Mouse (Mus musculus) hindbrain, postnatal 0 days (tissue): ENCODE results near the gene Zscan5b. TPM values are rescaled to one million over a fixed set of nuclear protein-coding genes. Genes with fewer than 3 reads are reported as not detected.
"Not testable (repeated sequence)": the region's sequence is repeated elsewhere in the genome, so short reads cannot be mapped to it uniquely, and the experiment has no call there.

Experiments used
- ATAC-seq: fragments of 200-750 bp; cut with Nextera tagmentation; 2 replicates; pipeline ENCODE4 v1.8.0; 2017; ENCODE audit warnings: mild to moderate bottlenecking, moderate TSS enrichment, moderate library complexity
- DNase-seq: peaks from one replicate; pipeline ENCODE4 v3.0.0-alpha.2; 2015; ENCODE audit warnings: low spot score
- H3K27ac ChIP-seq: fragments of 300-500 bp; sonication (generic); 2 replicates; pipeline ENCODE4 v1.5.1; 2014; ENCODE audit warnings: mild to moderate bottlenecking
- H3K27me3 ChIP-seq: fragments of 300-500 bp; sonication (generic); 2 replicates; pipeline ENCODE4 v1.6.1; 2014; ENCODE audit warnings: low read length, mixed read lengths; ENCODE audit not compliant: insufficient read depth
- H3K36me3 ChIP-seq: fragments of 300-500 bp; sonication (generic); 2 replicates; pipeline ENCODE4 v1.6.1; 2014; ENCODE audit warnings: low read length, mixed read lengths; ENCODE audit not compliant: insufficient read depth
- H3K4me1 ChIP-seq: fragments of 300-500 bp; sonication (generic); 2 replicates; pipeline ENCODE4 v1.6.1; 2014; ENCODE audit warnings: antibody characterized with exemption, low read length, mixed read lengths; ENCODE audit not compliant: insufficient read depth
- H3K4me2 ChIP-seq: fragments of 300-500 bp; sonication (generic); 2 replicates; pipeline ENCODE4 v1.6.1; 2014; ENCODE audit warnings: low read depth, mild to moderate bottlenecking, low read length, moderate library complexity, mixed read lengths
- H3K4me3 ChIP-seq: fragments of 300-500 bp; sonication (generic); 2 replicates; pipeline ENCODE4 v1.5.1; 2014; ENCODE audit warnings: low read length
- H3K9ac ChIP-seq: fragments of 300-500 bp; sonication (generic); replicated peaks from 2 replicates; pipeline ENCODE4 v1.6.1; 2014; ENCODE audit warnings: mild to moderate bottlenecking, low read length, moderate library complexity, mixed read lengths
- H3K9me3 ChIP-seq: fragments of 300-500 bp; sonication (generic); 2 replicates; pipeline ENCODE4 v1.6.1; 2016; ENCODE audit warnings: low read length, mixed read lengths
- CTCF ChIP-seq: IDR thresholded peaks from 2 replicates; pipeline ENCODE4 v1.5.1; 2016; ENCODE audit warnings: antibody characterized with exemption, control low read depth, low read depth
- WGBS: fragments of 180-500 bp; shearing (Covaris S2); extraction: QIAGEN DNeasy Blood & Tissue Kit; methylation state at CpG from one replicate; pipeline ENCODE4 v1.1.7; 2014; 5-methylcytosine and 5-hydroxymethylcytosine counted together
- polyA plus RNA-seq: library from polyadenylated mRNA; unstranded; fragments of >200 nt; fragmentation: Nextera tagmentation; extraction: Ambion mirVana; gene quantifications from 2 replicates; pipeline ENCODE4 v1.2.1, GENCODE M21; 2015
- total RNA-seq: library from RNA; depleted of rRNA; stranded (reverse); fragments of >200 nt; gene quantifications from 2 replicates; pipeline ENCODE4 v1.2.3, GENCODE M21; 2014

The Zscan5b gene
- total and polyA plus RNA-seq, 2 experiments from 2014 or later, result not detected

GRCm38 (mm10) chr7:6195777-6196176, 26.3 kb upstream of the Zscan5b start:
- H3K27me3 ChIP-seq, result no peaks in the 10 kb centered on the region
- 54% methylated on average over 2 of the region's 2 CpGs for WGBS
- H3K4me2 ChIP-seq, result no peak overlapping the region
- ATAC-seq (no peak), DNase-seq (no peak)
- no peak overlapping the region for H3K27ac ChIP-seq
- no peaks in the 10 kb centered on the region for H3K4me1 ChIP-seq
- no peaks in the 10 kb centered on the region for H3K9me3 ChIP-seq
- H3K4me3 ChIP-seq, result no peak overlapping the region
- no peak overlapping the region for H3K9ac ChIP-seq
- no peaks in the 10 kb centered on the region for H3K36me3 ChIP-seq
- peak; percentile 38 for TF ChIP-seq CTCF

GRCm38 (mm10) chr7:6196790-6197189, 25.3 kb upstream of the Zscan5b start, which contains the start of gene Galp:
TSS of gene Galp (plus strand) at chr7:6197090.
- 61% methylated on average over 3 of the region's 3 CpGs for WGBS
- no peak for TF ChIP-seq CTCF
- no peak for ATAC-seq

GRCm38 (mm10) chr7:6204200-6204599, 17.9 kb upstream of the Zscan5b start:
- Histone ChIP-seq H3K27me3 (no peaks in the 10 kb centered on the region), H3K36me3 (no peaks in the 10 kb centered on the region)
- WGBS, result 84% methylated on average over 3 of the region's 3 CpGs

More at GRCm38 (mm10) chr7:6196790-6197189, 25.3 kb upstream of the Zscan5b start, which contains the start of gene Galp:
- no peaks in the 10 kb centered on the region for H3K36me3 ChIP-seq
- no peaks in the 10 kb centered on the region for H3K4me1 ChIP-seq
- H3K27me3 ChIP-seq, result no peaks in the 10 kb centered on the region
- no peak within 1 kb of the TSS for H3K27ac ChIP-seq
- no peak within 1 kb of the TSS for H3K9ac ChIP-seq
- H3K9me3 ChIP-seq, result no peaks in the 10 kb centered on the region
- H3K4me2 ChIP-seq, result no peak within 1 kb of the TSS
- no peak within 1 kb of the TSS for H3K4me3 ChIP-seq
- no peak for DNase-seq

GRCm38 (mm10) chr7:6213144-6213543, 8.9 kb upstream of the Zscan5b start:
- H3K27ac ChIP-seq, result no peak overlapping the region
- DNase-seq (no peak), ATAC-seq (no peak)
- no peaks in the 10 kb centered on the region for H3K9me3 ChIP-seq
- H3K36me3 ChIP-seq, result no peaks in the 10 kb centered on the region
- no peak overlapping the region for H3K4me3 ChIP-seq
- no peak overlapping the region for H3K4me2 ChIP-seq
- no peak overlapping the region for H3K9ac ChIP-seq
- peak; percentile 42 for TF ChIP-seq CTCF
- WGBS, result 51% methylated on average over 5 of the region's 5 CpGs
- H3K27me3 ChIP-seq, result no peaks in the 10 kb centered on the region
- no peaks in the 10 kb centered on the region for H3K4me1 ChIP-seq

More at GRCm38 (mm10) chr7:6204200-6204599, 17.9 kb upstream of the Zscan5b start:
- Histone ChIP-seq H3K9me3 (no peaks in the 10 kb centered on the region), H3K4me1 (no peaks in the 10 kb centered on the region), H3K4me3 (no peak overlapping the region), H3K27ac (no peak overlapping the region), H3K4me2 (no peak overlapping the region), H3K9ac (no peak overlapping the region)
- no peak for TF ChIP-seq CTCF
- DNase-seq, result no peak
- no peak for ATAC-seq

- H3K9ac ChIP-seq, H3K36me3 ChIP-seq, DNase-seq, H3K9me3 ChIP-seq, H3K4me3 ChIP-seq, H3K27ac ChIP-seq, H3K27me3 ChIP-seq, ATAC-seq, H3K4me2 ChIP-seq, H3K4me1 ChIP-seq: not testable (repeated sequence)
- 84% methylated on average over 4 of the region's 4 CpGs for WGBS
Observed at GRCm38 (mm10) chr7:6214691-6215090, 7.4 kb upstream of the Zscan5b start.

- no peaks in the 10 kb centered on the region for H3K9me3 ChIP-seq
- no peaks in the 10 kb centered on the region for H3K36me3 ChIP-seq
- ATAC-seq (no peak), DNase-seq (no peak)
- H3K27ac ChIP-seq, result no peak overlapping the region
- no peaks in the 10 kb centered on the region for H3K27me3 ChIP-seq
- TF ChIP-seq CTCF, result no peak
- no peaks in the 10 kb centered on the region for H3K4me1 ChIP-seq
- no peak overlapping the region for H3K9ac ChIP-seq
- H3K4me3 ChIP-seq, result no peak overlapping the region
- WGBS, result 38% methylated on average over 3 of the region's 3 CpGs
- no peak overlapping the region for H3K4me2 ChIP-seq
Observed at GRCm38 (mm10) chr7:6220147-6220546, 1.9 kb upstream of the Zscan5b start.

- WGBS, result 62% methylated on average over 8 of the region's 8 CpGs
- peak; percentile 11 for DNase-seq
- TF ChIP-seq CTCF, result peak; percentile 30
Observed at GRCm38 (mm10) chr7:6228491-6228890, 6.4 kb downstream of the Zscan5b start.

More at GRCm38 (mm10) chr7:6228491-6228890, 6.4 kb downstream of the Zscan5b start:
- not testable (repeated sequence) for H3K4me2 ChIP-seq, H3K9ac ChIP-seq, H3K4me3 ChIP-seq, ATAC-seq, H3K27me3 ChIP-seq, H3K4me1 ChIP-seq, H3K9me3 ChIP-seq, H3K27ac ChIP-seq, H3K36me3 ChIP-seq
